Mouse (Mus musculus): ENCODE data around the gene Stambpl1.
"Not testable (repeated sequence)": the region's sequence is repeated elsewhere in the genome, so short reads cannot be mapped to it uniquely, and the experiment has no call there.

Stambpl1 gene

DNA sequence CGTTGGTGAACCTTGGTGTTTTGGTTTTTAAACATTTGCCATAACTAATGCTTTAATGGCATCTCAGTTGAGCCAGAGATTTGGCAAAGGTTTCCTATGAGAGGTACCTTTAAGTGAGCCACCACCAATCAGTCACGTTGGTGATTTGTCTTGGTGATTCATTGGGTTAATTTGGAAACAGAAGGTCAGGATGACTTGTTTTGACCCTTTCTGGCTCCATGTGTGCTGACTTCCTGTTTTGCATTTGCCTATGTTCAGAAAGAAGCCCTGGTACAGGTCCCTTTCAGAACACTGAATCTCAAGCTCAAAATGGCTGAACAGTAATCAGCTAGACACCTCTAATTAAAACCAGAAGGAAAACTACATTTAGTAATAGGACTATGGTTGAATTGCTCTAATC lies 7.5 kb downstream of the Stambpl1 start:
- DNase-seq, result no peak

DNA sequence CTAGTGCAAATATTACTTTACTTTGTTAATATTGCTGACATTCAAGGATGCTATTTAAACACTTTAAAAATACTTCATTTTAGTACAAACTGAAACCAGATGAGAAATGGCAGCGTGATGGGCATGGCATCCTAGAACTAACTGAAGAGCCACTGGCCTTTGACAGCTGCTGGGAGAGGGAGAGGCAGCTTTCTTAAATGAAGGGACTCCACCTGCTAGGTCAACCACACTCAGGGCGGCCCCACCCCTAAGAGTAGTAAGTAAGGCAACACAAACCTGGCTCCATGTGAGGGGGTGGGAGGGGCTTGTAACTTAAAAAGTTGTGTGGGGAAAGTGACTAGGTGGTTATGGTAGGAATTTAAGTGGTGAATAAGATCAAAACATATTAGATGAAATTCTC lies 10.6 kb downstream of the Stambpl1 start:
- DNase-seq, result no peak

DNA sequence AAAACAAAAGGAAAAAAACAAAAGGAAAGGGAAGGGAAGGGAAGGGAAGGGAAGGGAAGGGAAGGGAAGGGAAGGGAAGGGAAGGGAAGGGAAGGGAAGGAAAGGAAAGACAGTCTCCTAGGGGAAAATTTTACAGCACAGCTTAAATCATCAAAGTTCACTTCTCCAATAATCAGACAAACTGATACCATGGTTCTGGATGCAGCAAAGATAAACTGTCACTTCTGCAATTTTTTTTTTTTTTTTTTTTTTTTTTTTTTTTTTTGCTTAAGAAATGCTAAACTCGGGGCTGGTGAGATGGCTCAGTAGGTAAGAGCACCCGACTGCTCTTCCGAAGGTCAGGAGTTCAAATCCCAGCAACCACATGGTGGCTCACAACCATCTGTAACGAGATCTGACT lies 14.1 kb downstream of the Stambpl1 start:
- not testable (repeated sequence) for DNase-seq

DNA sequence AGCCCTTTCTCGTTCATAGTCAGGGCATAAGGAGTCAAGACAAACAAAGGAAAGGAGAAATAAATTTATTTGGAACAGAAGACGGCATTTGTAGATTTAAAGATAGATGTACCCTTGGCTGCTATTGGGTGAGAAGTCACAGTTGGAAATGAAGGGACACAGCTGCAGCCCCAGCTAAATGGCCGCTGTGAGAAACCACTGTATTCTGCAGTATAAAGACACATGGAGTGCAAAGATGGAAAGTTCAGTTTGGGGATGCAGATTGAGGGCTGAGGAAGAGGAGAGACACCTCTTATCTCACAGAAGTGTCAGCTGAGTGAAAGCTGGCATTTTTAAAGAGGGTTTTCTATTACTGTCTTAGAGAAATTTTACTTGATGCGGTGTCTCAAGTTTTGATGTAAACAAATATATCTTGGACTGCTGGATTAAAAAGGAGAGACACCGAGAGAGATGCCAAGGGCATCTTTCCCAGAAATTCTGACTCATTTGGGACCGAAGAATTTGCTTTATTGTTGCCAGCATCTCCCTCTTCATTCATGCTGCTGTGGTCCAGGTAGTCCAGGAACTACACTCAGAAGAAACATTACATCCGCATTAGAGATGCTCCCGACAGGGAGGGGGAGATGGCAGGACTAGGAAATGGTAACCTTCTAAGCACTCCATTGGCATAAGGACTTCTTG lies 14.9 kb downstream of the Stambpl1 start:
- DNase-seq, result no peak

DNA sequence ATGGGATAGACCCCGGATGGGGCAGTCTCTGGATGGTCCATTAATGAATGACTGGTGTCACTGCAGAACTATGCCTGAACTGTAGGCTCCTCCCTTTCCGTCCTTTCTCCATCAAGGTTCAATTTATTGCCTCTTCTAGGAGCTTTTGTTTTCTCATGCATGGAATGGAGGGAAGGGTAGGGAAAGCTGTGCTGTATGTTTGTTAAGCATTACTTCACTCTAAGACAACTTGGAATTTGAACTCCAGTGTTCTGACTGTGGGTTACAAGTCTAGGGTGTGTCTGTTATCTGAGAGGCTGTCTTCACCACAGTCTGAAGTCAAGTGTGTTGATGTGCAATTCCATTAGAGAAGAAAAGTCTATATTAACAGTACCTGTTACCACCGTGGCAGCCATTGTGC lies 17.0 kb downstream of the Stambpl1 start:
- no peak for DNase-seq

DNA sequence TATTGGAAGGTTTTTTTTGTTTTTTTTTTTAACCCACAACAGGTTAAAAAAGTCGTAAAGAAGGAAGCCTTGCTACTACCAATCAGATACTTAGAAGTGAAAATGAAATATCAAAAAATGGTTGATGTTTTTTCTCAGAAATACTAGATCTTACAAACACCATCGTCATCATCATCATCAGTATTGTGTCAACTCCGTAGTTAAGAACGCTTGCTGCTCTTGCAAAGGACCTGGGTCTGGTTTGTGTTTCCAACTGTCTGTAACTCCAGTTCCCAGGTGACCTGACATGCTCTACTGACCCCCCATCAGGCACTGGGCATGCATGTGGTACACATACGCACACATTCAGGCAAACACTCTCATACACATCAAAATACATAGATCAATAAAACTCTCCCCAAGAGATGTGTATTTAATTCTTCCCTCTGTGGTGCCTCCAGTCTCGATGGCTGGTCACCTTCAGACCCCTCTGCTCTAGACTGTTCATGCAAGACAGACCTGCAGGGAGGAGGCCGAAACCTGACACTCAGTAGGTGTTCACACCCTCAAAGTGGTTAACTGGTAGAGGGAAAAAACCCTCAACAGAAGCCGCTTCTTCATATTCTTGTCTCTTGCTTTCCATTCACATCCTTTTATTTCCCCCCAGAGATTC lies 18.0 kb downstream of the Stambpl1 start:
- no peak for DNase-seq

DNA sequence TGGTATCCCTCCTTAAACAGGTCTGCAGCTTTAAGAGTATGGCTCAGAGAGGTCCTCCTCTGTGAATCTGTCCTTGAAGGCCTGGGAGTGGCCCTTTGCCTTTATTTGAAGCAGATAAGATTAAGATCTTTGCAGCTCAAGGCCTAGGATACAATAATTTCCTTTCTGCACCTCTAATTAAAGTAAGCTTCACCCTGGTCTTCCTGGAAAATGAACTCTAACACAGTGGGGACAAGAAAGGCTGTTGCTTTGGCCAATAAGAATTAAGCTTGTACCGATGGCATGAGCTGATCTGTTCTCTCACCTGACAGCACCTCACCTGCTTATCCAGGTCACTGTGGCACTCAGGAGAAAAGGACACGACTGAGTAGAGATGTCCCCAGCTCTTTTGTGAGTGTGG lies 18.8 kb downstream of the Stambpl1 start:
- no peak for DNase-seq

DNA sequence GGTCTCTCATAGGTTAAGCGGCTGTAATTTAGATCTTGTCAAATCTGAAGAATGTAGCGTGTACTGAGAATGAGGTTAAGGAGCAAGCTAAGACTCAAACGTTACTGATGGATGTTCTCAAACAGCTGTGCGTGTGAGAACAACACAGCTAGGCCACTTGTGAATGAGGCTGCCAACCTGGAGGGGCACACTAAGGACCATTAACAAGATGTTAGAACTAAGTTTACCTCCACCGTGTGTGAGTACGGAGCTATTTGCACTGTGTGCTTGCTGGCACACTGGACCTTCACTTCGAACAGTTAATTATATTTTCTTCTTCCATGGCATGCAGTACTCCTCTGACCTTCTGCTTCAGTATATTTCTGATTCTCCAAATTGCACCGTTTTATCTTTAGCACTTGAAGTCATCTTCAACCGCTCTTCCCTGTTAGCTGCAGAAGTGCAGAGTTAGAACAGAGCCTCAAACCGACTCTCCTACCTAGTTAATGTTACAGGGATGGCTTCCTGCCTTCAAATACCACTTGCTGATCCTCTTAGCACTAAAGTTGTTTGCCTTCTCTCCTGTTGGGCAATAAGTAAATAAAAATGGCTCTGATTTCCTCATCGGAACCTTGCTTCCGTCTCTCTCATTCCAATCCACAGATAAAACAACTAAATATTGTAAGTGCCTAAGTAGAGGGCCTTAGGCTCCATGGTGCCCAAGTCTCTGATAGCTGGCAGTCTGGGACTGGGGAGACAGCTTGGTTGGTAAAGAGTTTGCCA lies 20.6 kb downstream of the Stambpl1 start:
- DNase-seq, result no peak

DNA sequence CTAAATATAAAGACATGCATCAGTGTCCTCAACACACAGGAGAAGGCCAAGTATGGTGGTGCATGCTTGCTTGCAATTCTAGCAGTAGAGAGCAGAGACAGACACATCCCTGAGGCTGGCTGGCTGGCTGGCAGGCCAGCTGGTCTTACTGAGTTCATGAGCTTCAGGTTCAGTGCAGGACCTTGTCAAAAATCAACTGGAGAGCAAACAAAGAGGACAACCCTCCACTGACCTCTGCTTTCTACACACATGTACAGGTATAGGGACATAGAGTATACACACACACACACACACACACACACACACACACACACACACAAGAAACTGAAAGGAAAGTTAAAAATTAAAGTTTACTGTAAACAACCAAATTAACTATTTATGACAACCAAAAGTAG lies 21.2 kb downstream of the Stambpl1 start:
- DNase-seq, result no peak

DNA sequence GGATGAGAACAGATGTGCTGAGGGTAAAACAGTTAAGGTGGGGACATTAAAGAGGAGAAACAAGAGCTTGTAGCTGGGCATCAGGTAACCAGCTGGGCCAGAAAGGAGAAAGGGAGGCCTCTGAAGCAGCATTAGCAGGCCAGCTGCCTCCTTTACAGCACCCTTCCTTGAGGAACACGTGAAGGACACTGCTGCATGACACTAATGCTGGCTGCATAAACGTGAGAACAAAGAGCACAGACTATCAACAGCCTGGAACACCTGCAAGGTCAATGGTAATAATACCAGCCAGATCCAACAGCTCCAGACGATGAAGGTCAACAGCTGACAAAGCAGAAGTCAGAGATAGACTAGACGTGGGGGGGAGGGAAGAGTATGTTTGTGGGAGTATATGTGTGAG lies 22.1 kb downstream of the Stambpl1 start:
- no peak for DNase-seq

DNA sequence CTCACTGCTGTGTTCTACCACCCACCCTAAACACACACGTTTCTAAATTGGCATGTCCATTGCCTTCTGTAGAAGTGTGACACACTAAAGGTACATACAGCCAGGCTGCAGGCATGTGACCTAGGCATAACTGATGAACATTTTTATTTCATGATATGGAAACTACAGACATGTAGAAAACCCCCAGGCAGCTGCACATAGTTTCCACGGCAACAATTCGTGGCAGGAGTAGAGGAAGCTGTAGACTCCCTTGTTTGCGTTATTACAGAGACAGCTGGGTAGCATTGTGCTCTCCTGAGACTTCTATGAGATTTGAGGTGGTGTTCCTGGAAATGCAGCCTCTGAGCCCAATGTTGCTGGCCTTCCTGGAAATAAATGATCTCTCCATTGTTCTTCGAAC lies 24.9 kb downstream of the Stambpl1 start:
- DNase-seq, result no peak

DNA sequence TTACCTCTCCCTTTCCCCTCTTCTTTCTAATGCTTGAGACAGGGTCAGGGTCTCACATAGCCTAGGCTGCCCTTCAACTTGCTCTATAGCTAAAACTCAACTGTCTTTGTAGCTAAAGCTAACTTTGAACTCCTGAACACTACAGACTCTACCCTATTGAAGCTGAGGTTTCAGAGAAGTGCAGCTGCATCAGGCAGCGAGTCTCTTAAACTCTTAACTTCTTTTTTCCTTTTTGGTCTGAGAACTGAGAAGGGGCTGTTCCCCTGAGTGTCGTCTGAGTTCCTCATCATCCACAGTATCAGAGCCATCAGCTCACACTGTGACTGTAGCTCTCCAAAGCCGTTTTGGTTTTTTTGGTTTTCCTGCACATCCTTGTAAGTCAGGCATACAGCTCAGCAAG lies 25.7 kb downstream of the Stambpl1 start:
- DNase-seq, result no peak

DNA sequence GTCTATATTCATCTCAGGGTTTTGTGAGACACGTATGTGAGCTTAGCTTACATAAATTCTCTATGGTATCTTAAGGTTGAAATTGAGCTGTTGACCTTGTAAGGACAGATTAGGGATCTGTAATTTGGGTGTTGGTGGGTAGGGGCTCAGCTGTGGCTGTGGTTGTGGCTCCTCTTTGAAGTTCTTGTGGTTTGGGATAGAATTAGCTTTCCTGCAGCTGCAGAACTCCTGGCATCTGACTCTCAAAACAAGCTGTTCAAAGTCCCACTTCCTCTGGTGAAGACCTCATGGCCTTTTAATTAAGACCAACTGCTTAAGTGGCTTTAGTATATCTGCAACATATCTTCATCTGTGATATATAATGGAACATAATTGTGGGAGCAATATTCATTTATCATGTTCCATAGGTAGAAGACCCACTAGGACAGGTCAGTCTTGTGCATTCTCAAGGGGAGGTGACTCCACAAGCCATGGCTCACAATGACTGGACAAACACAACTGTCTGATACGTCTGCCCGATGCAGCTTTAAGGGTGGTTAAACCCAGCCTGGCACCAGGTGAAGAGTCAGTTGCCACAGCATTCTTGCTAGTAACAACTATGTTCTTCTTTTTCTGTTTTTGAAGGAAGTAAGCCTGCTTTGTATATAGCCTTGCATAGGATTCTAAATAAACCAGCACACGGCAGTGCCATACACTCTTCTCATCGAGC lies 27.4 kb downstream of the Stambpl1 start:
- DNase-seq, result no peak

DNA sequence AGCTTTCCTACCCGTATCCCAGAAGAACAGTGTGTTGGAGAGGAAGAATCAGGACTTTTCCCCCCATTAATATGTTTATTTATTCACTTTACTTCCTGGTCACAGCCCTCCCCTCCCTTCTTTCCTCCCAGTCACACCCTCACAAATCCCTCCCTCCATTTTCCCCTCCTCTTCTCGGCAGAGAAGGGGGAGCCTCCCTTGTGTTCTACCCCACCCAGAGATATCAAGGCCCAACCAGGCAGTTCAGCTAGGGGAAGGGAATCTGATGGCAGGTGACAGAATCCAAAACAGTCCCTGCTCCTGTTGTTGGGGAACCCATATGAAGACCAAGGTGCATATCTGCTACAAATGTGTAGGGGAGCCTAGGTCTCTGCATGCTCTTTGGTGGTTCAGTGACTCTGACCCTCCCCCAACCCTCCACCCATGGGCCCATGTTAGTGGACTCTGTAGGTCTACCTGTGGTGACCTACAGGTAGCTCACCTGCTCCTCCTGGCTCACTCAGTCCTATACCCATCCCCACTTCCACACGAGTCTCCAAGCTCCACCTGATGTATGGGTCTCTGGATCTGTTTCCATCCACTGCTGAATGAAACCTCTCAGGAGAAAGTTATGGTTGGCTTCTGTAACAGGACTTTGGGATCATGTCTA lies 28.8 kb downstream of the Stambpl1 start:
- DNase-seq, result no peak

DNA sequence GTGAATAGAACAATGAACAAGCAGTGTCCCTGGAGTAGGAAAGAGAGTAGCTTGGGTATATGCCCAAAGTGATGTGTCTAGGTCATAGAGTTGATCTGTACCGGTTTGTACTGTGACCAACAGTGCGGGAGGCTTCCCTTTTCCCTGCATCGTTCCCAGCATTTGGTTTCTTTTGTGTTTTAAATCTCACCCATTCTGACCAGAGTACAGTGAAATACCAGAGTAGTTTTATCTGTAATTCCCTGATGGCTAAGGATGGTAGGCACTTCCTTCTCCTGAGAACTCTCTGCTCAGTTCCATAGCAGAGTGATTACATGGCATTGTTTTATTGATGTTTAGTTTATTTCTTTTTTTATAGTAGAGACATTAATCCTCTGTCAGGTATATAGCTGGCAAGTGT lies 30.8 kb downstream of the Stambpl1 start:
- no peak for DNase-seq

DNA sequence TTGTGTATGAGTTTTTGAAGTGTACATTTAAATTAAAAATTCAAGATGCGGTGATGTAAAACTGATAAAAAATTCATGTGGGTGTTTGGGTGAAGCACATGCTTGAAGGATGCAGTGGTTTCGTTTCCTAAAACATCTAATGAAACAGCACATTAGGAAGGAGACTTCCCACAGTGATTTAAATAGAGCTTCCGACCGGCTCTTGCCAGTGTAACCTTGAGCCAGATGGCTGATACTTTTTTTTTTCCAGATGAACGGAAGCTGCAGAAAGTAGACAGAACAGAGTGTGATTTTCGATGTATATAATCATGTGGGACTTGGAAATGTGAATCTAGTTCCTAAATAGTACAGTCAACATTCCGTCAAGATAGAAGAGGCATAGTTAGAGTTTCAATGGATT lies 39.6 kb downstream of the Stambpl1 start:
- DNase-seq, result no peak

DNA sequence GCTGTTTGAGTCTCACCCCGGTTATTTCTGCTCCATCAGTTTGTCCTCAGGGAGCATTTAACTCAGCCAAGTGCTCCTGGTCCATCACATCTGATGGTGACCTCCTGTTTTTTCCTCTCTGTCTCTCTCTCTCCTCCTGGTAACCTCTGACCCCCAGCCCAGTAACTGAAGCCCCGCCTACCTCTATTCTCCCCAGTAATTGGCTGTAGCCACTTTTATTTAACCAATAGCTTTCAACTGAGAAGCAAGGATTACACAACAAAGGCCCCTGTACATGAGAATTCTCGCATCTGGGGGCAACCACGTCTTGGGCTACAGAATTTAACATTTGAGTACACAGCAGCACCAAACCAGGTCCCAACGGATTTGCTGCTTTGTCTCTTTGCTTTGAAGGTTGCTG lies 40.3 kb downstream of the Stambpl1 start:
- no peak for DNase-seq

DNA sequence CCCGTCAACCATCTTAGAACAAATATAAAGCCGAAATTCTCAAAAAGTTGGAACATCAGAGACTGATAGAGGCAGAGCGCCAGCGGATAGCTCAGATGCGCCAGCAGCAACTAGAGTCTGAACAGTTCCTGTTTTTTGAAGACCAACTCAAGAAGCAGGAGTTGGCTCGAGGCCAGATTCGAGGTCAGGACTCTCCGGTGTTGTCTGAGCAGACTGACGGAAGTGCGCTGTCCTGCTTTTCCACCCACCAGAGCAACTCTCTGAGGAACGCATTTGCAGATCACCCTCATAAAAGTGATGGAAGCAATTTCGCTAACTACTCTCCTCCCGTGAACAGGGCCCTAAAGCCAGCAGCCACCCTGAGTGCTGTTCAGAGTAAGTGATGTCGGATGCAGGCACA lies 41.9 kb downstream of the Stambpl1 start:
- DNase-seq, result peak; percentile 80

DNA sequence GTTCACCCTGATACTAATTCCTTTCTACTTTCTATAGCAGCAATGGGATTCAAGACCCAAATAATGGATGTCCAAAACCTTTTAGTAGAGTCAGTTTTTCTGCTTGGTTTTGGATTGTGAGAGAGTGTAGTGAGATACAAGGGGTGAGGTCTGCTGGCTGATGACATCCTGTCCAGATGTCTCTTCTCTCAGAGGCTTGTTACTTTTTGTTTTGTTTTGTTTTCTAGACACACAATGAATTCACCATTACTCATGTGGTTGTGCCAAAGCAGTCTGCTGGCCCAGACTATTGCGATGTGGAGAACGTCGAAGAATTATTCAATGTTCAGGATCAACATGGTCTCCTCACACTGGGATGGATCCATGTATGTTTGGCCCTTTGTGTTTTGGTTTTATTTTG lies 44.0 kb downstream of the Stambpl1 start:
- DNase-seq, result no peak

DNA sequence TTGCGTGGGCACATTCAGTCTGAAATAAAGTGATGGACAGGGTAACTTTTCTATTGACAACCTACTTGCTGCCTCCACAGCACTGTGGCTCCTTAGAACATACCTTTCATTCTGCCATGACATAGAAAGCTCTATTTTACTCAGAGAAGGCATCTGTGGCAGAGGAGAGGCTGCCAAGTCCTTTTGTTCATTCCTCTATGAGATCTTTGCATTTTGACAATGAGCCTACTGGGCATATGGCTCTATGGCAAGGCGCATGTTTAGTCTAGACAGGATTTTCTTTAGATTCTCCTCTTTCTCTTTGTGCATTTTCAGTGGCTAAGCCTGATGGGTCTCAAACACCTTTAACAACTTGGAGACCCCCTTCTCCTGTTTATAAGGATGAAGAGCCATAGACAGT lies 45.7 kb downstream of the Stambpl1 start:
- DNase-seq, result no peak

DNA sequence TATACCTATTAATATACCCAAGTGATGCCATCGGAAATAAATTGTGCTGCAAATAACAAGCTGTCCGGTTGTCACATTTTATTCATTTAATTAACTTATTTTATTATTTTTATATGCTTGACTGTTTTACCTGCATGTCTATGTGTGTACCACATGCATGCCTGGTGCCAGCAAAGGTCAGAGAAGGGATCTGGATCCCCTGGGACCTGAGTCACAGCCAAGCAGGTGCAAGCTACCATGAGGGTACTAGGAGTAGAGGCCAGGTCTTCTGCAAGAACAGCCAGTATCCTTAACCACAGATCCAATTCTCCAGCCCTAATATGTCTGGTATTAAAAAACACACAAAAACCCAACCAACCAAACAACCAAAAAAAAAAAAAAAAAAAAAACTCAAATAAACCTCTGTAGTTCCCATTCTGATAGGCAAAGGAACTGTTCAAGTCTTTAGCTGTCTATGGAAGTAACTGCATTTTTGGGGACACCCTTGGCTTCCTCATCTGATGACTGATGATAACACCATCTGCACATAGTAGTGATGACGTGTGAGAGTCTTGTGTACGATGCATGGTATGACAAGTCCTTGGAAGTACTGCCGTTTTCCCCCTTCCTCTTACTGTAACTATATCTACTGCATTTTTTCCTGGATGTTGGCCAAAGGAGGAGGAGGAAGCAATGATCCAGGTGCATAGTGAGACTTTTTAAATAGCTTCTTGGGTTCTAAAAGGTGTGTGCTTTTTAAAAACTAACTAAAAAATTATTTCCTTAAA lies 48.4 kb downstream of the Stambpl1 start:
- no peak for DNase-seq

DNA sequence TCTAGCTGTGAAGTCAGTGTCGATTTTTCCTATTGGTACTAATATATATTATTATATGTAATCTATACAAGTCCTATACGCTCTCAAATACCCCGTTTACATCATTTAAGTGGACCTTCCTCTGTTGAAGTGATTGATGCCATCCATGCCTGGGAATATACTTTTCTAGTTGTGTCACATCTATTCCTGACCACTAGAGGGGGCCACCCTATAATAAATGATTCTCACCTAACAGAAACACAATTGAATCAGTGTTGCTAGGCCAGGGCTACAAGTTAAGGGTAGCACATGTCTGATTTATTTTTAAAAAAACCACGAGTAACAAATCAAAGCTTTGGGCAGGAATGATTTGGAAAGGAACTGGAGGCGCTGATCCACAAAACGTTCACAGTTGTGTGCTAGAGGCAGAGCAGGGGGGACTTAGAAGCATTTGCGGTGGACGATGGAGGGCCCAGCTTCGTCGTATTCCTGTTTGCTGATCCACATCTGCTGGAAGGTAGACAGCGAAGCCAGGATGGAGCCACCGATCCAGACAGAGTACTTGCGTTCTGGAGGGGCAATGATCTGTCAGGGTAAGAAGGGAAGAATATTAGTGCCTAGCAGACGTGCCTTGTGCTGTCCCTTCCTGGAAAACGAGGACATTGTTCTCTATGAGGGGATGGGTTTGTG lies 49.4 kb downstream of the Stambpl1 start:
- no peak for DNase-seq
